Mouse (Mus musculus) bone marrow macrophage, adult 2 months (primary cell): ENCODE measurements around the gene Tpsb2.

Experiments used
- CTCF ChIP-seq: IDR thresholded peaks from 2 replicates; pipeline ENCODE4 v1.5.1; 2012; ENCODE audit warnings: low read depth, mild to moderate bottlenecking, low read length, moderate library complexity
- POLR2A ChIP-seq: IDR thresholded peaks from 2 replicates; pipeline ENCODE4 v1.6.1; 2012; ENCODE audit warnings: mild to moderate bottlenecking, low read depth, low read length, borderline replicate concordance

- TF ChIP-seq CTCF (no peak), POLR2A (no peak)
These were observed 48.8 kb downstream of the Tpsb2 start for GRCm38 (mm10) chr17:25414917-25415316.
